Mouse (Mus musculus) monocyte, adult 2 months (primary cell): ENCODE measurements around the gene Cblb.

Experiments
- DNase-seq, 2 experiments: peaks; one replicate each; pipeline ENCODE4 v3.0.0; 2022; ENCODE audit warnings: low spot score in 2 of 2, low read depth in 1 of 2

Cblb gene

DNA sequence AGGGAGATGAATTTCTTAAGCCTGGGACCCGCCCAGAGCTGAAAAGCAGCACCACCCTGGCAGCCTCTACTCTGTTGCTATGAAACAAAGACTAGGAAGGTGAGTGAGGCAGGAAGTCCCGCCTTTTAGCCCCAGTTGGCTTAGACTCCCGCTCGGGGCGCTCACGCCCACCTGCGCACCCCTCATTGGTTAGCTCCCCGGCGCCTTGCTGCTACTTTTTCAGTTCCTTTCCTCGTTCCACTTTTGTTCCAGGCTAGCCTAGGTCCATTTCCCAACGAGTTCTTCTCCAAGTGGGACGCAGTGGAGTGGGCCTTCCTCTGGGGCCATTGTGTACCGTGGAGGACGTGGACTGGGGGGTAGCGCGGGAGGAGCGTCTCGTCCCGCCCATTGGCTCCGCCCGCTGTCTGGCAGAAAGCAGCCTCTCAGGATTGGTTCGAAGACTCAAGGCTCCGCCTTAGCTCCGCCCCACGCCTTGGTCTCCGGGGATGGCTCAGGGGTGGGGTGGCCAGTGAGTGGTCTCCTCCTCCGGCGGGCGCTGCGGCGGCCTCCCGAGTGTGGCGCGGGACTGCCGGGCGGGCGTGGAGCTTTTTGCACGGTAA is at the start of gene Cblb:
Gene Cblb (plus strand): TSS at position 135 of the 599 bp plus-strand sequence.
- peak; percentile 86 to 93 for DNase-seq

DNA sequence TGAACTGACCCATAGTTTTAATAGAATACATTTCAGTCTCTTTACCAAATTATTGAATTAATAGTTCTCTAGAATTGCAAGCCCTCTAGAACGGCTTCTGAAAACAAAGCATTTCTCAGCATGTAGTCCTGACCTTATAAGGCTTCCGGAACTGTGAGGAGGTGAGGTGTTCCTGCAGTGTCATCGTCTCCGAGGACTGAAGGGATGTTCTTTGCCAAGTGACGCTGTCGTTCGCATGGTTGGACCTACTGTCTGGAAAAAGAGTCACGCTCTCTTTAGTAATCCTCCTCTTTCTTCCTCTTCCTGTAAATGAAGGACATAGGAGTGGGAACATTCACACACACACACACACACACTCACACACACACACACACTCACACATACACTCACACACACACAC is 45.6 kb upstream of the Cblb start:
- DNase-seq = no peak

DNA sequence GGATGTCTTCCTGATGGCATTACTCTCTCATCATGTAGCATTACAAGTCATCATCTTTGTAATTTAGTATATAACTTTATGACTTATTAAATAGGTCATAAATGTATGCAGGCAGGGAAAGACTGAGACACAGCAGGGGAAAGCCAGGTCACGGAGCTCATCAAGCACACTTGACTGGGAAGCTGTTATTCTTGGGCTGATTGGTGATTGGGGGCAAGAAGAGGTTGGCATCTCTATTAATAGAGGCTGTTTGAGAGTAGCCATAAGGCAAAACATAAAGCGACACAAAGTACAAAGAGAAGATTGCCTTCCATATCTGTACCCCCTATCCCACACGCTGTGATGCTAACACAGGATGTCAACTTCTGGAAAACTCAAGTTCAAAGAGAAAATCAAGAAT is 44.8 kb upstream of the Cblb start:
- no peak for DNase-seq

DNA sequence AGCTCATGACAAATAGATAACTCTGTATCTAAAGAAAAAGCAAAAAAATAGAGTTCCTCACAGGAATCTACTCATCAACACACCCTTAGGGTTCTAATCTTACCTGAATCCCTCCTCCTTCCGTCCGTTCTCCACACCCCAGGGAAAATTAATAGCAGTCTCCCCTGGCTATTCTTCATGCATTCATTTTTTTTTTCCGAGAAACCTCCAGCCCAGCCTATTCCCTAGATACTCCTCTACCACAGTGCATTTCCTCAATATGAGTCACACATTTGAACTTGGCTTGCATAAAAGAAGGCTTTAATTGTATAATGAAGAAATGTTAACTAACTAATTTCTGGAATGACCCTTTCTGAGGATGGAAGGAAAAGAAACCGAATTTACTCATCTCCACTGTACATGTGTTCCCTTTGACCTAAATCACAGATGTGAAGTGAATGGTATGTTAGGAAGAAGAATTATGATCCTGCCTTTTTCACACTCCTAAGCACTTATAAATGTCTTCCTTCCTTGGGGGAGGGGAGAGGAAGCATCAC is 43.9 kb upstream of the Cblb start:
- no peak for DNase-seq

DNA sequence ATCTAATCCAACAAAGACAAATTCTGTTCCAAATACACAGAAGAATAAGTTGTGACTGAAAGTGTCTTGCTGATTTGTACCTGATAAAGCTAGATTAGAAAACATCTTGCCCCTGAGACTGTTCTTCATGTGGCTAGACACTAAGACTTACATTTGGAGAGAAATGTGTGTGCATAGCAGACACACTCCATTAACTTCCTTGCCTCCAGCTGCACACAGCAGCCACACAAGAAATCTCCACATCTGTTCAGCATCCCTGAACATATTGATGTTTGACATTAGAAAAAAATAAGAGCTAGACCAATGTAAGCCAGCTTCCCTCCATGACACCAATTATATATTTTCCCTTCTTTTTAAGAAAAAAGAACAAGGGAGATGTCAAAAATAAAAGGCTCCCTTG is 43.0 kb upstream of the Cblb start:
- DNase-seq = no peak

DNA sequence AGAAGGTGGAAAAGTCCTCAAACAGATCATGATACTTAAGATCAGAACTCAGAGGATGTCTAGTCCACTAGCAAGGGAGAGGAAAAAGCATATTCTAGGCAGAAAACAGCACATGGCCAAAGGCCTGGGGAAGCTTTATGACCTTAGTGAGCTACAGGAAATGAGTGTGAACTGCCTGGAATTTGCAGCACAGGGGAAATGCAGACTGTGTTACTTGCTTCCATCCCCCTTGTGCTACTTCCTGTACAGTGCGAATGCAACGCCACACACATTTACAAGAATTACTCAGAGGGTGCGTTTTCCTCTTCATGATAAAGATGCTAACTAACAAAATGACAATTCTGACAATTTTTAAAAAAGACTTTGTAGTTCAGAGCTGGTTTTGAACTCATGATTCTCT is 41.8 kb upstream of the Cblb start:
- no peak for DNase-seq

DNA sequence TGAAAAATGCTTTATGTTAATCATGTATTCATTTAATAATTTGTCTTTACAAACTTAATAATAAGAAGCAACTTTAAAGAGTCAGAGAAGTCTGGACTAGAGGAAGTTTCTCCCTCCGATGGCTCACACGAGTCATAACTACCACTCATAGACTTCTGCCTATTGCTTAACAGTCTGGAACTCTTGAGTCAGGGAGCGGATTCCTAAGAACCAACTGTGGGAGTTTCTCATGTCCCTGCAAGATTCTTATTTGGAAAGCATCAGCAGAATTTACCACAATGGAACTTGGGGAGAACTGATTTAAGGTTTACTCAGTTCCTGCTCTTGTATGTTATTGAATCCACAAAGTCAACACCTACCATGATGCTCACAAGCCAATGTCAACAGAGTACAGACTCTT is 31.0 kb upstream of the Cblb start:
- no peak for DNase-seq

DNA sequence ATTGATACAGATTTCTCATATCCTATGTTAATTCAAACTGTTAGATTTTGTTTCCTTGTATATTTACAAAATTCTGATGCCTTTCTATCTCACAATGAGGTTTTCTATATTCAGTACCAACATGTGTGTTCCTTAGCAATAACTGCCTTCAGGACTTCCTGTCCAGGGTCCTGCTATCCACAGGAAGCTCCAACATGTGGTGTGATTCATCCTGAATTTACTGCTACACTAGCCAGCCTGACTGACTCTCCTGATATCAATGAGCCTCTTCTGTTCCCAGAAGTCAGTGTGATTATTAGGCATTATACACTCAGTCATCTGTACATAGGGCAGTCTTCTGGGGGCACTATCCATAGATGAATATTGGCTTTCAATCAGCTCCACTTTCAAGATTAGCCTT is 30.2 kb upstream of the Cblb start:
- no peak for DNase-seq

DNA sequence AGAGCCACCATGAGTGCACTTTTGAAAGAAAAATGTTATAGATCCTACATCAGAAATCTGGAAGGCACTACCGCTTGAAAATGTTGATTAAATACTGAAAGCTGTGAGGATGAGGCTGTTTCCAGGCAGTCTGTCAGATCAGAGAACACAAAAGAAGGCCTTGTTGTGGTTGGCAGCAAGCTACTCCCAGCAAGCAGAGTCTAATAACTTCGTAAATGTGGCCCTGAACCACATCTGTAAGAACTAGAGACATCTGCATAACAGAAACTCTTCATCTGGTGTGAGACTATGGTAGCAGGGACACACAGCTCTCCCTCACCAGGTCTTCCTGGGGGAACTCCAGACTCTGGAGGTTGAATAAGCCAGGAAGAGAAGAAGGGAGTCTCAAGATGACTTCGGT is 24.0 kb upstream of the Cblb start:
- DNase-seq = no peak

DNA sequence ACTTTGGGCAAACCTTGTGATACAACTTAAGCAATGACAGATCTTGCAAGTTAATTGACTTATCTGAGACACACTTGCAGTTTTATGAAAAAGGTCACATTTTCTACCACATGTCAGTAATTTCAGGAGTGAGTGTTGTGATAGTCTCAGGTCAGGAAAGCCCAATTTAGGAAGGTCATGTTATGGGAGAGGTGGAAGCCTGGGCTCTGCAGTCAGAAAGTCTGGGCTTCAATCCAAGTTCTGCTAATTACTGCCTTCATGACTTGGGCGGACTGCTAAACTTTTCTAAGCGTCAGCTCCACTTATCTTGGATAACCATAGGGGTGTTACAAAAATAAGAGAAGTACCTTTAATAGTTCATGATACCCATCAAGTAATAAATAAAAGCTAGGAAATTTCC is 22.6 kb upstream of the Cblb start:
- DNase-seq = no peak

DNA sequence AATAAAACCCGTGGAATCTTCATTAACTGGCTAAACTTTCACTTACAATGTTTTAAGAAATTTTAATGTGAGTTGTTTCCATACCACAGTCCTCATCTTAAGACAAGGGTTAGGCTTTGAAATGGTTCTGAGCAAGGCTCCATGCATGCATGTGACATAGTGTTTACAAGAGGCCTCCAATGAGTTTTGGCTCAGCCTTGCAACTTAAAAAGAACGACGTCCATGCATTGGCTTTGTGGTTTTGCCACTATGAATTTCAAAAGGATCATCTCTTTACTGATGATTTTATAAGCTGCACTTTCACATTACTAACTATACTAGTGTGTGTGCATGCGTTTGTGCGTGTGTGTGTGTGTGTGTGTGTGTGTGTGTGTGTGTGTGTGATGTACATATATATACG is 21.6 kb upstream of the Cblb start:
- DNase-seq = no peak

DNA sequence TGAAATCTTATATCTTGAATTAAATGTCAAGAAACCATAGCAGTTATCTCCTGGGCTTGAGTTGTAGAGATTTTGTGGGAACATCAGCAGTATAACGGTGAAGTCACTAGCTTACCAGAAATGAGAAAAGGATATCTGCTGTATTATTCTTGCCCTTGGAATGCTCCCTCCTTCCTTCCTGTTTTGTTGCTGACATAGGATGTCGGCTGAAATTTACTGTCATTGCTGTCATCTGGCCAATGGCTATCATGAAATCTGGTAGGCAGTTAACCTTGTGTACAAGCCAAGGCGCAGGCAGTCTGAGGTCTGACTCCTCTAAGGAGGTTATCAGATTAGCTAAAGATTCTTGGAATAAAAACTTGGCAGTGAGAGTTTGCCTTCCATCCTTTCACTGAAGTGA is 18.0 kb upstream of the Cblb start:
- DNase-seq = no peak

DNA sequence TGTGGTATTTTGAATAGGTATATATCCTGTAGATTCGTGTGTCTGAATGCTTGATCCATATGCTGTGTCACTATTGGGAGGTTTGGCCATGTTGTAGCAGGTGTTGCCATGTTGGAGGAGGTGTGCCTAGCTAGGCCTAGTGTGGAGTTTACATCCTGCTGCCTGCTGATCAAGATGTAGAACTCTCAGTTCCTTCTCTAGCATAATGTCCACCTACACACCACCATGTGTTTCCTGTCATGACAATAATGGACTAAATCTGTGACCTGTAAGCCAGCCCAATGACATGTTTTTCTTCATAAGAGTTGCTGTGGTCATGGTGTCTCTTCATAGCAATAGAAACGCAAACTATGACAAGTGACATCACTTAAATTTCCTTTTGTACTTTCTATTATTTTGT is 17.2 kb upstream of the Cblb start:
- DNase-seq = no peak

DNA sequence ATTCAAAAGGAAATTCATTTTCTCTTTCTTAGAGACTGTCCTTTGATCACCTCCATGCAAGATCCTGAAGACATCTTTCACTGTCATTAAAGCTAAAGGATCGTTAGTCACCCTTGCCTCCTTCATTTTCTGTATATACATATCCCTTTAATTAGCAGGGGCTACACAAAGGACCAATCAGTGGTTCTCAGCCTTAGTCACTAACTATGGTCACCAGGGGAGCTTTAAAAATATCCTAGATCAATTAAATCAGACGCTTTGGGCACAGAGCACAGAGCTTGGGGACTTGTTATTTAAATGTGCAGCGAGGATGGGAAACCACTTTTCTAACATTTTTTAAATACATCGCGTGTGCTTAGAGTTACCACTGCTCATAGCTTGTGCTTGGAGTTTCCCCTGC is 7.6 kb upstream of the Cblb start:
- no peak for DNase-seq

DNA sequence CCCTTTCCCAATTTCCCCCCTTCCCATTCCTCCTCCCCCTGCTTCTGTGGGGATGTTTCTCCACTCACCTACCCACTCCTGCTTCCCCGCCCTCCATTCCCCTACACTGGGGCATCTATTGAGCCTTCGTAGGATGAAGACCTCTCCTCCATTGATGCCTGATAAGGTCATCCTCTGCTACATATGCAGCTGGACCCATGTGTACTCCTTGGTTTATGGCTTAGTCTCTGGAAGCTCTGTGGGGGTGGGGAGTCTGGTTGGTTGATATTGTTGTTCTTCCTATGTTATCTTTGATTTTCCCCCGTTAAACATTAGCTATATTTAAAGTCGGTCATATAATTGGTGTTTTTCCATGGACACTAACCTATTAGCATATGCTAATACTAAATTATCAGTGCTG is 3.7 kb upstream of the Cblb start:
- DNase-seq = no peak

DNA sequence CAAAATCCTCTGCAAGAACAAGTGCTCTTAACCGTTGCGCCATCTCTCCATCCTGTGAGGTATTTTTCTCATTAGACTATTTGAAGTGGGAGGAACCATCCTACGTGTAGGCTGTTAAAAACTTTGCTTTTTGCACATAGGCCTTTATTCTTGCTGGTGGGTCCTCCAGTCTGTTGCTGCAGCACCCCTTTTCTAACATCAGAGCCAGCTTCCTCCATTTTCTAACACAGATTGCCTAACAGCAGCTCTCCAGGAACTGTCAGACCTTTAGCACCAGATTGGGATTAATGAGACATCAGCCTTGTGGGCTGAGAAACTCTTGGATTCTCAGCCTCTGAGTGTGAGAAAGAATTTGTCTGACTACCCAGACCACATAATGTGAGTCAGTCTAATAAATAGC is 2.0 kb upstream of the Cblb start:
- DNase-seq = no peak

DNA sequence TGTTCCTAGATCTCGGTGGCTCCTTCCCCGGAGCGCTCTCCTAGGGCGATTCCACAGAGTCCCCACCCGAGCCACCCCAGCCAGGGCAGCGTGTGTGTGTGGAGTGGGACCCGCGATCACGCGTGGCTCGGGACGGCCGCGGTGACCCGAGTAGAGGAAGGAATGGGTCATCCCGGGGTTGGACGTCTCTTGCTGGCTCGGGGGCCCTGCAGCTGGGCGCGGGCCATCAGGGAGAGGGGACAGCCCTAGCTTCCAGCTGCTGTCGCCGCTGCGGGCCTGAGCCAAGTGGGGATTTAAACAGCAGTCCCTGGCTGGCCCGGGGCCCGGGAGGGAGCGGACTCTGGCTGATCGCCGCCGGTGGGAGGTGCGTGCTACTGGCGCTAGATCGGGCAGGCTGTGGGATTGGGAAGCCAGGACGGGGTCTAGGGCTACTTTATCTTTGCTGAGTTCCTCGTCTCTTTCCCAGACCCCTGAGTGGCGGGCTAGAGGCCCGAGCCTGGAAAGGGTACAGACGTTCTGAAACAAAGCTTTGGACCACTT is 757 bp downstream of the Cblb start:
- DNase-seq = peak; percentile 37 to 55

DNA sequence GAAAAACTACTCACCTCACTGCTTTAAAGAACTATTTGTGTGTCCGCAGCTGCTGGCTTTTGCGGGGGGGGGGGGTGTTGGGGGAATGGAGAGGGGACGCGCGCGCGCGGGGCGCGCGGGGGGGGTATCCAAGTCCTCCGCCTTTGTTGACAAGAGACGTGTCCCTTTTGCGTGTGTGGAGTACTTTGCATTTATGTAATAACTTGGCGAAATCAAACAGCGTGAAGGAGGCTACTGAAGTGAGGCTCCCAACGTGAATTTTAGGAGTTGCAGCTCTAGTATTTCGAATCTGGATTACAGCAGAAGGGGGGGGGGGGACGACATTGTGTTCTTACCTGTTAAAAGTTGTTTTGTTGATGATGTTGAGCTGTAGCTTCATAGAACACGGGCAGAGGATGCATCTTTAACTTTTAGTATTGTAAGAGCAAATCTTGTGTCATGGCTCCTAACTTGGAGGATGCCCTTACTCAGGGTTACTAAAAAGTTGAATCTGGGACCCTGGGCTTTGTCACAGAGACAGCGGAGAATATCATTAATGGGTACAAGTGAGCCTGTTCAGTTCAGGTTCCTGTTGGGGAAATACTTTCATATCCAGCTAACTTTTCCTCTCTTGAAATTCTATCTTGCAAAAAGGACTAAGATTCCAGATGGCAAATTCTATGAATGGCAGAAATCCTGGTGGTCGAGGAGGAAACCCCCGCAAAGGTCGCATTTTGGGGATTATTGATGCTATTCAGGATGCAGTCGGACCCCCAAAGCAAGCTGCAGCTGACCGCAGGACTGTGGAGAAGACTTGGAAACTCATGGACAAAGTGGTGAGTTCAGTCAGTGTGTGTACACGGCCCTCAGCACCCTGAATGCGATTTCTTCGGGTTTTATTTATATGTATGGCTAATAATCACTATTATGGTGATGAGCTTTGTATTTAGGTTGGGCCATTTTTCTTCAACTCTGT is 1.6 kb downstream of the Cblb start:
- no peak for DNase-seq

DNA sequence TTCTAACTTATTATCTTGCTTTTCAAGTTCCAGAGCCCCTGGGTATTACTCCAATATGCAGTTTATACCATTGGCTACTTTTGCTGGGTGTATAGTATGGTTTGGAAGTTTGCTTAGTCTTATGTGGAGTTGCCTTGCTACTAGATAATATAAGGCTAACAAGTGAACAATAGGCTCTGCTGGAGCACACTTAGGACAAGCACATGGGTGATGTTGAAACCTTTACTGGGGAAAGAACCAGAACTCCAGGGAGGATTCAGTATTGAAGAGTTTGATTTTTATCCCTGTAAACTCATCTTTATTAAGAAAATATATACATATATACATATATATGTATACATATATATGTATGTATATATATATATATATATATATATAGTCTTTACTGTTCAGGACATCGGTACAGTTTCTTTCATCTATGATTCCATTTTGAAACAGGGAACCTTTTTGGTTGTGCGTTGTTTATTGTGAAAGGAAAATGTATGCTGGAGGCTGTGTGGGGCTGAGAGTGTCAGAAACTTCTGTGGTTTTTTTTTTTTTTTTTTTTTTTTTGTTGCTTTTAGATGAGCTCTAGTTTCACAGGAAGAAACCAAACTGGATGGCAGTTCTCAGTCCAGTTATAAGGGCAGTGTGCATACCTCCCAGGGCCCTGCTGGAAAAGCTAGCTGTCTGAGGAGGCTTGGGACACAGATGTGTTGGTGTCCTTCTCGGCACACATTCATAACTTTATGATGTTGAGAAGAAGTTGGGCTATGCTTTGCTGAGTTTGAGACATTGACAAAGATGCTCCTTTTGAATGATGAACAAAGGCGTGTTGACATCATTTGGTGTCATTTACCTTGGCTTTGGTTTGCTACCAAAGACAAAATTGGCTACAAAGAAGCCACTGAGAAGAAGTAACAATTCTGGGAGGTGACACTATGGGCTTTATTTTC is 2.6 kb downstream of the Cblb start:
- no peak for DNase-seq

DNA sequence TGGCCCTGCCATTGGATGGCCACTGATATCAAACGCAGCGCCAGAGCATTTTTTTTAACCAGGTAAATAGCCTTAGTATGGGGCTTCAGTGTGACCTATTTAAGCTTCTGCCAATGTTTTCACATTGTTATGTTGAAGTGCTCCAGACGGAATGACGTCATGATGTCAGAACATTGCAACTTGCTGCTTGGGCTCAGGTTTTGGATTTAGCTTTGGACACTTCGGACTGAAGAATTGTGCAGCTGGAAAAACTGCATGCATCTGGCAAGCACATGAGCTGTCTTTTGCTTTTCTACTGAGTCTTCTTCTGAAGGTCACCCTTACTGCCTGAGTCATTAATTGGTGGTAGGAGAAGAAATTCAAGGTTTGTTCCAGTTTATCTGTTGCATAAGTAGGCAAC is 3.3 kb downstream of the Cblb start:
- no peak for DNase-seq

DNA sequence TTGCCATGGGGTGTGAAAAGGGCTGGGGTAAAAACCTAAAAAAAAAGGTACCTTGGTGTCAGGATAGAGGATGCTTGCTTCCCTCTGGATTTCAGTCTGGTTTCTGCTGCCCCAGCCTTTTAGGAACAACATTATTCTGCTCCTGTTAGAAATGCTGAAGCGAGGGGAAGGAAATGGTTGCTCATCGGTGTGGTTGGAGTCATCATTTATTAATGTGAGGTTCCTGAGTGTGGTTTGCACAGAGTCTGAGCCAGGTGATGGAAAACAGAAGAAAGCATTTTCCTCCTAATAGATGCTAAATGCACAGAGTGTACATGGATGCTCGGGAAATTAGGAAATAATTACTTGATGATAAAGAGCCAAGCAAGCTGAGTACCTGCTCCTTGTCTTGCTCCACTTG is 5.3 kb downstream of the Cblb start:
- DNase-seq = no peak
